Mouse (Mus musculus) midbrain, embryonic 10.5 days (tissue): ENCODE results near the gene Wbp1l. TPM values are rescaled to one million over a fixed set of nuclear protein-coding genes. Genes with fewer than 3 reads are reported as not detected.

Source experiments
- DNase-seq: peaks from one replicate; pipeline ENCODE4 v3.0.0-alpha.2; 2017; ENCODE audit warnings: low spot score
- H3K27ac ChIP-seq: fragments of 300-500 bp; sonication (generic); replicated peaks from 2 replicates; pipeline ENCODE4 v1.5.1; 2016; ENCODE audit warnings: mild to moderate bottlenecking
- H3K27me3 ChIP-seq: fragments of 300-500 bp; sonication (generic); 2 replicates; pipeline ENCODE4 v1.6.1; 2016; ENCODE audit warnings: low read depth, mild to moderate bottlenecking; ENCODE audit not compliant: poor library complexity, severe bottlenecking
- H3K36me3 ChIP-seq: fragments of 300-500 bp; sonication (generic); 2 replicates; pipeline ENCODE4 v1.6.1; 2016; ENCODE audit warnings: mild to moderate bottlenecking, moderate library complexity
- H3K4me1 ChIP-seq: fragments of 300-500 bp; sonication (generic); 2 replicates; pipeline ENCODE4 v1.6.1; 2016
- H3K4me3 ChIP-seq: fragments of 300-500 bp; sonication (generic); 2 replicates; pipeline ENCODE4 v1.5.1; 2016; ENCODE audit warnings: mild to moderate bottlenecking, moderate library complexity
- H3K9me3 ChIP-seq: fragments of 300-500 bp; sonication (generic); replicated peaks from 2 replicates; pipeline ENCODE4 v1.6.1; 2016; ENCODE audit warnings: mild to moderate bottlenecking
- WGBS: fragments of 180-500 bp; shearing (Covaris S2); methylation state at CpG from one replicate; pipeline ENCODE4 v1.1.7; 2016; 5-methylcytosine and 5-hydroxymethylcytosine counted together
- polyA plus RNA-seq: library from polyadenylated mRNA; unstranded; fragments of >200 nt; fragmentation: Nextera tagmentation; extraction: Ambion mirVana; gene quantifications from 2 replicates; pipeline ENCODE4 v1.2.1, GENCODE M21; 2016

The Wbp1l gene
- polyA plus RNA-seq, 1 experiment from 2014 or later = 45.7 TPM

- 92% methylated on average over 4 of the region's 4 CpGs for WGBS
- Histone ChIP-seq H3K27me3 (no peaks in the 10 kb centered on the region), H3K4me1 (peaks cover 23% of the 10 kb centered on the region), H3K36me3 (peaks cover 51% of the 10 kb centered on the region), H3K4me3 (no peak overlapping the region), H3K9me3 (no peaks in the 10 kb centered on the region), H3K27ac (no peak overlapping the region)
- DNase-seq = no peak
These were observed 3.5 kb downstream of the Wbp1l start for GRCm38 (mm10) chr19:46602406-46602805.

- DNase-seq = no peak
- Histone ChIP-seq H3K4me1 (peaks cover 12% of the 10 kb centered on the region), H3K27me3 (no peaks in the 10 kb centered on the region), H3K4me3 (no peak overlapping the region), H3K36me3 (peaks cover 74% of the 10 kb centered on the region), H3K27ac (no peak overlapping the region), H3K9me3 (no peaks in the 10 kb centered on the region)
- 94% methylated on average over 13 of the region's 13 CpGs for WGBS
These were observed 7.8 kb downstream of the Wbp1l start for GRCm38 (mm10) chr19:46606718-46607117.

- H3K27ac ChIP-seq = no peak overlapping the region
- peaks cover 73% of the 10 kb centered on the region for H3K36me3 ChIP-seq
- H3K9me3 ChIP-seq = no peaks in the 10 kb centered on the region
- no peaks in the 10 kb centered on the region for H3K27me3 ChIP-seq
- DNase-seq = no peak
- WGBS = 72% methylated on average over 7 of the region's 7 CpGs
- H3K4me1 ChIP-seq = peaks cover 12% of the 10 kb centered on the region
- no peak overlapping the region for H3K4me3 ChIP-seq
These were observed 8.5 kb downstream of the Wbp1l start for GRCm38 (mm10) chr19:46607424-46607823.

- H3K9me3 ChIP-seq = no peaks in the 10 kb centered on the region
- H3K36me3 ChIP-seq = peaks cover 71% of the 10 kb centered on the region
- no peak for DNase-seq
- WGBS = 97% methylated on average over 7 of the region's 7 CpGs
- H3K4me1 ChIP-seq = peaks cover 12% of the 10 kb centered on the region
- no peaks in the 10 kb centered on the region for H3K27me3 ChIP-seq
- H3K27ac ChIP-seq = no peak overlapping the region
- no peak overlapping the region for H3K4me3 ChIP-seq
These were observed 9.3 kb downstream of the Wbp1l start for GRCm38 (mm10) chr19:46608158-46608557.

- no peak for DNase-seq
- H3K4me1 ChIP-seq = peaks cover 35% of the 10 kb centered on the region
- WGBS = 92% methylated on average over 11 of the region's 11 CpGs
These were observed 17.5 kb downstream of the Wbp1l start for GRCm38 (mm10) chr19:46616378-46616777.

GRCm38 (mm10) chr19:46617361-46617760 lies 18.5 kb downstream of the Wbp1l start:
- H3K4me3 ChIP-seq = no peak overlapping the region
- peaks cover 28% of the 10 kb centered on the region for H3K36me3 ChIP-seq
- no peaks in the 10 kb centered on the region for H3K27me3 ChIP-seq
- no peak overlapping the region for H3K27ac ChIP-seq
- DNase-seq = no peak
- H3K4me1 ChIP-seq = peaks cover 45% of the 10 kb centered on the region
- 87% methylated on average over 8 of the region's 8 CpGs for WGBS
- H3K9me3 ChIP-seq = no peaks in the 10 kb centered on the region

More at GRCm38 (mm10) chr19:46616378-46616777, 17.5 kb downstream of the Wbp1l start:
- Histone ChIP-seq H3K9me3 (no peaks in the 10 kb centered on the region), H3K36me3 (peaks cover 30% of the 10 kb centered on the region), H3K27ac (no peak overlapping the region), H3K27me3 (no peaks in the 10 kb centered on the region), H3K4me3 (no peak overlapping the region)

GRCm38 (mm10) chr19:46618322-46618721 lies 19.4 kb downstream of the Wbp1l start:
- peak overlapping the region; percentile 49 for H3K27ac ChIP-seq
- H3K4me3 ChIP-seq = no peak overlapping the region
- H3K9me3 ChIP-seq = no peaks in the 10 kb centered on the region
- peaks cover 21% of the 10 kb centered on the region for H3K36me3 ChIP-seq
- H3K4me1 ChIP-seq = peaks cover 54% of the 10 kb centered on the region
- H3K27me3 ChIP-seq = no peaks in the 10 kb centered on the region
- DNase-seq = no peak
- 70% methylated on average over 9 of the region's 9 CpGs for WGBS

GRCm38 (mm10) chr19:46619001-46619400 lies 20.1 kb downstream of the Wbp1l start:
- peak overlapping the region; percentile 49; the same call in 1 of the 2 replicates for H3K27ac ChIP-seq
- peaks cover 61% of the 10 kb centered on the region for H3K4me1 ChIP-seq
- no peak overlapping the region for H3K4me3 ChIP-seq
- H3K36me3 ChIP-seq = peaks cover 14% of the 10 kb centered on the region
- no peaks in the 10 kb centered on the region for H3K9me3 ChIP-seq
- whole genome bisulfite sequencing = 90% methylated on average over 19 of the region's 19 CpGs
- no peak for DNase-seq
- no peaks in the 10 kb centered on the region for H3K27me3 ChIP-seq

- Histone ChIP-seq H3K36me3 (peaks cover 9% of the 10 kb centered on the region), H3K27me3 (no peaks in the 10 kb centered on the region), H3K4me3 (no peak overlapping the region), H3K27ac (no peak overlapping the region), H3K4me1 (peaks cover 66% of the 10 kb centered on the region), H3K9me3 (no peaks in the 10 kb centered on the region)
- no peak for DNase-seq
- WGBS = 99% methylated on average over 6 of the region's 6 CpGs
These were observed 20.6 kb downstream of the Wbp1l start for GRCm38 (mm10) chr19:46619518-46619917.

GRCm38 (mm10) chr19:46620016-46620808 lies 21.3 kb downstream of the Wbp1l start:
- H3K4me3 ChIP-seq = no peak overlapping the region
- peaks cover 73% of the 10 kb centered on the region for H3K4me1 ChIP-seq
- H3K36me3 ChIP-seq = peaks cover 14% of the 10 kb centered on the region
- 85% methylated on average over 14 of the region's 14 CpGs for WGBS
- no peak for DNase-seq
- no peaks in the 10 kb centered on the region for H3K27me3 ChIP-seq
- no peak overlapping the region; the same call in 1 of the 2 replicates for H3K27ac ChIP-seq
- no peaks in the 10 kb centered on the region for H3K9me3 ChIP-seq

- no peak overlapping the region for H3K4me3 ChIP-seq
- 70% methylated on average over 19 of the region's 19 CpGs for WGBS
- peak overlapping the region; percentile 86 for H3K27ac ChIP-seq
- DNase-seq = no peak
- H3K9me3 ChIP-seq = no peaks in the 10 kb centered on the region
- H3K36me3 ChIP-seq = peaks cover 21% of the 10 kb centered on the region
- no peaks in the 10 kb centered on the region for H3K27me3 ChIP-seq
- H3K4me1 ChIP-seq = peaks cover 80% of the 10 kb centered on the region
These were observed 22.6 kb downstream of the Wbp1l start for GRCm38 (mm10) chr19:46621236-46622183.

- Histone ChIP-seq H3K27me3 (no peaks in the 10 kb centered on the region), H3K4me1 (peaks cover 89% of the 10 kb centered on the region), H3K36me3 (peaks cover 21% of the 10 kb centered on the region), H3K27ac (peak overlapping the region; percentile 86), H3K9me3 (no peaks in the 10 kb centered on the region), H3K4me3 (peak overlapping the region; percentile 49)
- no peak for DNase-seq
- 35% methylated on average over 12 of the region's 12 CpGs for WGBS
These were observed 23.8 kb downstream of the Wbp1l start for GRCm38 (mm10) chr19:46622659-46623193.
